Mouse (Mus musculus) limb, embryonic 15.5 days (tissue): ENCODE measurements around the gene Gm10197. TPM values are rescaled to one million over a fixed set of nuclear protein-coding genes. Genes with fewer than 3 reads are reported as not detected.

ENCODE experiments used
- ATAC-seq: fragments of 200-750 bp; cut with Nextera tagmentation; 2 replicates; pipeline ENCODE4 v1.8.0; 2017; ENCODE audit warnings: low read depth, moderate TSS enrichment; ENCODE audit not compliant: insufficient number of reproducible peaks, low FRiP score, low TSS enrichment
- H3K27ac ChIP-seq: fragments of 300-500 bp; sonication (generic); 2 replicates; pipeline ENCODE4 v1.5.1; 2015; ENCODE audit warnings: moderate library complexity, mild to moderate bottlenecking, inconsistent platforms
- H3K27me3 ChIP-seq: fragments of 300-500 bp; sonication (generic); 2 replicates; pipeline ENCODE4 v1.6.1; 2015; ENCODE audit warnings: inconsistent platforms
- H3K36me3 ChIP-seq: fragments of 300-500 bp; sonication (generic); 2 replicates; pipeline ENCODE4 v1.6.1; 2015; ENCODE audit warnings: inconsistent platforms
- H3K4me1 ChIP-seq: fragments of 300-500 bp; sonication (generic); 2 replicates; pipeline ENCODE4 v1.6.1; 2015; ENCODE audit warnings: inconsistent platforms
- H3K4me2 ChIP-seq: fragments of 300-500 bp; sonication (generic); 2 replicates; pipeline ENCODE4 v1.6.1; 2015; ENCODE audit warnings: mild to moderate bottlenecking, inconsistent platforms
- H3K4me3 ChIP-seq: fragments of 300-500 bp; sonication (generic); 2 replicates; pipeline ENCODE4 v1.5.1; 2015; ENCODE audit warnings: mild to moderate bottlenecking, inconsistent platforms
- H3K9ac ChIP-seq: fragments of 300-500 bp; sonication (generic); 2 replicates; pipeline ENCODE4 v1.6.1; 2015; ENCODE audit warnings: inconsistent platforms
- H3K9me3 ChIP-seq: fragments of 300-500 bp; sonication (generic); 2 replicates; pipeline ENCODE4 v1.6.1; 2016; ENCODE audit warnings: inconsistent platforms
- WGBS: fragments of 180-500 bp; shearing (Covaris S2); methylation state at CpG from one replicate; pipeline ENCODE4 v1.1.7; 2015; 5-methylcytosine and 5-hydroxymethylcytosine counted together
- polyA plus RNA-seq: library from polyadenylated mRNA; unstranded; fragments of >200 nt; fragmentation: Nextera tagmentation; extraction: Ambion mirVana; gene quantifications from 2 replicates; pipeline ENCODE4 v1.2.1, GENCODE M21; 2015

Gm10197 gene
- polyA plus RNA-seq = 2.2 TPM in 1 of 2 replicates, not detected in the other

DNA sequence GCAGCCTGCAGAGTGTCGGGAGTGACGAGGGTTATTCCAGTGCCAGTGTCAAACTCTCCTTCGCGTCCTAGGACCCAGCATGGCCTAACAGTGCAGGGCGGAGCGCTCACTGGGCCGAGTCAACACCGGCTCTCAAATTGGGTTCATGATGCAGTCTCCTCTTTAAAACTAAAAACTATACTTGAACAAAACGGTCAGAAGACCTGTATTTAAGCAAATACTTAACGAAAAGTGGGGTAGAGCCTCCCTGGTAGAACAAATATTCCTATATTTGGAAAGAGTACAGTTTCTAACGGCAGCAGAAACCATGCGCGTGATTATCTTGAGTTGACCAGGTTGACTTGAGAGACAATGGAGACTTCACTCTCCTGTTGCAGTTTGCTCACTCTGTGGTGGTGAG, at the start of gene Gm10197:
Gene Gm10197 (minus strand): TSS at position 101 of the 400 bp plus-strand sequence.
- H3K27me3 ChIP-seq = no peaks in the 10 kb centered on the region
- H3K27ac ChIP-seq = no peak within 1 kb of the TSS
- H3K4me2 ChIP-seq = no peak within 1 kb of the TSS
- H3K4me3 ChIP-seq = no peak within 1 kb of the TSS
- no peak within 1 kb of the TSS for H3K9ac ChIP-seq
- WGBS = 78% methylated on average over 13 of the region's 13 CpGs
- ATAC-seq = no peak
- no peaks in the 10 kb centered on the region for H3K9me3 ChIP-seq
- peaks cover 22% of the 10 kb centered on the region for H3K4me1 ChIP-seq
- H3K36me3 ChIP-seq = peaks cover 31% of the 10 kb centered on the region

DNA sequence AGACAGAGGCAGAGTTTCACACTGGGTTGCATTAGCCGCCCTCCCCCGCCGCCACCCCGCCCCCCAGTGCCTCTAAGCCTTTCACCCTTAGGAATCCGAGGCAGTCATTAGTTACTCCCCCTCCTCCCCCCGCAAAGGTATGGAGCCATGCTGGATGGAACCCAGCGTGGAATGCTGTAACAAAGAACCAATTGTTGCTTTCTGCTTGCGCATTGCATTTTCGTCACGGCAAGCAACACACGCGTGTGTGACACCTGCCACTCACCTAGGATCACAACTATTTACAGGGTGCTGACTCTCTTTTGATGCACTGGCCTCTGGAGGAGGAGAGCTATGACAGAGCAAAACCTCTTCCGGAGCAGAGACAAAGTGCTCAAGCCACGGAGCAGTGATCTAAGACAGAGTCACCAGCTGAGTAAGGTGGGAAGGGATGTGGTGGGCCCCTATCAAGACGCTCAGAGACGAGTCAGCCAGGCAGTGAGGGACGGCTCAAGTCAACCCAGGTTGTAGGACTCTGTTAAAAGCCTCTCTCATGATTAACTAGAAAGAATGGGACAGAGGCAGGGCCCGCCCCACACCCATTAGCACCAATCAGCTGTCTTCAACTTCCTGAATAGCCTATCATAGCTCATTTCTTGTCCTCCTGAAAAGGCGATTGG, 49.5 kb upstream of the Gm10197 start:
- peak overlapping the region; percentile 70 for H3K4me2 ChIP-seq
- 3% methylated on average over 19 of the region's 19 CpGs for WGBS
- peak; percentile 91 for ATAC-seq
- no peaks in the 10 kb centered on the region for H3K27me3 ChIP-seq
- H3K27ac ChIP-seq = peak overlapping the region; percentile 73; the same call in 1 of the 2 replicates
- peaks cover 17% of the 10 kb centered on the region for H3K4me1 ChIP-seq
- H3K36me3 ChIP-seq = no peaks in the 10 kb centered on the region
- peak overlapping the region; percentile 7; the same call in 1 of the 2 replicates for H3K9ac ChIP-seq
- peak overlapping the region; percentile 38 for H3K4me3 ChIP-seq
- no peaks in the 10 kb centered on the region for H3K9me3 ChIP-seq

DNA sequence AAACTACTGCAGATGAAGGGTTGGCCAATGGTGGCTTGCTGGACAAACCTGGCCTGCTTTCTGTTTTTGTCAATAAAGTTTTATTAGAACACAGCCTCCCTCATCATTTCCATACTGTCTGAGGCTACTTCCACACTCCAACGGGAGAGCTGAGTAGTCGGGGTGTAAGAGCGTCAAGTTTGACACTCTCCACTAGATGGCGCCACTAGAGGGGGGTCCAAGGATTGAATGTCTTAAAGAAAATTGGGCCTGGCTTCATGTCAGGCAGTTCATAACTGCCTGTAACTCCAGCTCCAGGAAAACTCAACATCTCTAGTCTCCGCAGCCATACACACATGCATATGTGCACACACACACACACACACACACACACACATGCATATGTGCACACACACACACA, 48.3 kb upstream of the Gm10197 start:
- Histone ChIP-seq H3K4me1 (peaks cover 17% of the 10 kb centered on the region), H3K36me3 (no peaks in the 10 kb centered on the region), H3K27me3 (no peaks in the 10 kb centered on the region), H3K4me3 (no peak overlapping the region), H3K27ac (no peak overlapping the region), H3K9ac (no peak overlapping the region), H3K9me3 (no peaks in the 10 kb centered on the region), H3K4me2 (no peak overlapping the region)
- no peak for ATAC-seq
- WGBS = 45% methylated on average over 5 of the region's 5 CpGs

DNA sequence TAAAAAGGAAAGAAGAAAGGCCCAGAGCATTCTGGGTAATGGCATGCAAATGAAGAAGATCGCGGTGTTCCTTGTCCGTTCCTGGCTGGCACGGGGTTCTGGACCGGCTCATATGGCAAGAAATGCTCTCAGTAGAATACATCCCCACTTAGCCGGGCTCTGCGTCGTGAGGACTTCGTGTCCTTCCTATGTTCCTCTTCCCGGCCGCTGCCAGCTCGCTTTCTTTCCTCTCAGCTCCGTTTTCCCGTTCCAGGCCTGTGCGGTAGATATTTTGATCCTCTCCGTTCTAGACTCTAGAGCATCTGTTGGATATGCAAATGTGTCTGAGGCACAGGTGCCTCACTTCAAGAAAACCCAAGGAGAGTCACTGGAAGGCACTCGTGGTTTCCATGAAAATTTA, 43.6 kb upstream of the Gm10197 start:
- H3K4me2 ChIP-seq = no peak overlapping the region
- H3K27ac ChIP-seq = no peak overlapping the region
- no peaks in the 10 kb centered on the region for H3K27me3 ChIP-seq
- 80% methylated on average over 17 of the region's 17 CpGs for WGBS
- peaks cover 10% of the 10 kb centered on the region for H3K4me1 ChIP-seq
- H3K9ac ChIP-seq = no peak overlapping the region
- no peak overlapping the region for H3K4me3 ChIP-seq
- H3K9me3 ChIP-seq = no peaks in the 10 kb centered on the region
- no peaks in the 10 kb centered on the region for H3K36me3 ChIP-seq
- ATAC-seq = no peak

DNA sequence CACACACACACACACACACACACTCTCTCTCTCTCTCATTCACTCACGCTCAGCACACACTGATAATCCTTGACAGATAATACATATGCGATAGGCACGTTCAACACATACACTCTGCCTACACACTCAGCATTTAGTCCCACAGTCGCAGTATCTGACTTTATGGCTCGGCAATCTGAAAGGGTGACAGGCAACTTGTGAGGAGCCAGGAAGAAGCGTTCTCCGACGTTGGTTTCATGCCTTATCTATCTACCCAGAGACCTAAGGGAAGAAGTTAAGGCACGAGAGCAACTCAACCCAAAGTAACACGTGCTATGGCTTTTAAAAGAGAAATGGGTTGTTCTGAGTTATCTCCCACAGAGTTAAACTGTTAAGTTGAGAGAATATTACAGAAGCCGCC, 43.1 kb upstream of the Gm10197 start:
- H3K4me1 ChIP-seq = peaks cover 10% of the 10 kb centered on the region
- 82% methylated on average over 11 of the region's 11 CpGs for WGBS
- ATAC-seq = no peak
- no peak overlapping the region for H3K27ac ChIP-seq
- H3K36me3 ChIP-seq = no peaks in the 10 kb centered on the region
- H3K9me3 ChIP-seq = no peaks in the 10 kb centered on the region
- no peaks in the 10 kb centered on the region for H3K27me3 ChIP-seq
- no peak overlapping the region for H3K9ac ChIP-seq
- no peak overlapping the region for H3K4me2 ChIP-seq
- H3K4me3 ChIP-seq = no peak overlapping the region

DNA sequence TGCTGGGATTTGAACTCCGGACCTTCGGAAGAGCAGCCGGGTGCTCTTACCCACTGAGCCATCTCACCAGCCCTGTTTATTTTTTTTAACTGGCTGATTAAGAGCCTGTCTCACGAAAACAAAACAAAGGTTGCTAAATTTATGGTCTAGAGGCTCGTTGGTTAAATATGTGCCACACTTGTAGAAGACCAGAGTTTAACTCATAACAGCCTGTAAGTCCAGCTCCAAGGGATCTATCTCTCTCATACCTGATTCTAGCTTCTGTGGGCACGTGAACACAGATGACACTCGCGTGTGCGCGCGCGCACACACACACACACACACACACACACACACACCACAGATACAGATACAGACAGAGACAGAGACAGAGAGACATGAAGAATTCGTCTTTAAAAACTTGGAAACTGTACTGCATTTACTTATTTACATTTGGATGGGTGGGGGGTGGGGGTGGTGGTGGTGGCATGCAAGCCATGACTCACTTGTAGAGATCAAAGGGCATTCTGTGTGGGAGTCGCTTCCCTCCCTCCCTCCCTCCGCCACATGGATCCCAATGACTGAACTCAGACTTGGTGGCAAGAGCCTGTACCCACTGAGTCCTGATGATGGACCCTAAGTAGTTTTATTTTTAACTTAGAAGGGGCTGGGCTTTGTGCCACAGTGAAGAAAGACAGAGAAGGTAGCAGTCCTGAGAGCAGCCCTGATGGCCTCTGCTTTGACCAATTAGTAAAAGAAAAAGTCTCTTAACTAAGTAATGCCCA, 42.2 kb upstream of the Gm10197 start:
- H3K27ac ChIP-seq = no peak overlapping the region
- H3K4me2 ChIP-seq = no peak overlapping the region
- 74% methylated on average over 15 of the region's 15 CpGs for WGBS
- ATAC-seq = no peak
- no peaks in the 10 kb centered on the region for H3K27me3 ChIP-seq
- H3K9me3 ChIP-seq = no peaks in the 10 kb centered on the region
- H3K36me3 ChIP-seq = no peaks in the 10 kb centered on the region
- H3K4me3 ChIP-seq = no peak overlapping the region
- no peak overlapping the region for H3K9ac ChIP-seq
- peaks cover 10% of the 10 kb centered on the region for H3K4me1 ChIP-seq

DNA sequence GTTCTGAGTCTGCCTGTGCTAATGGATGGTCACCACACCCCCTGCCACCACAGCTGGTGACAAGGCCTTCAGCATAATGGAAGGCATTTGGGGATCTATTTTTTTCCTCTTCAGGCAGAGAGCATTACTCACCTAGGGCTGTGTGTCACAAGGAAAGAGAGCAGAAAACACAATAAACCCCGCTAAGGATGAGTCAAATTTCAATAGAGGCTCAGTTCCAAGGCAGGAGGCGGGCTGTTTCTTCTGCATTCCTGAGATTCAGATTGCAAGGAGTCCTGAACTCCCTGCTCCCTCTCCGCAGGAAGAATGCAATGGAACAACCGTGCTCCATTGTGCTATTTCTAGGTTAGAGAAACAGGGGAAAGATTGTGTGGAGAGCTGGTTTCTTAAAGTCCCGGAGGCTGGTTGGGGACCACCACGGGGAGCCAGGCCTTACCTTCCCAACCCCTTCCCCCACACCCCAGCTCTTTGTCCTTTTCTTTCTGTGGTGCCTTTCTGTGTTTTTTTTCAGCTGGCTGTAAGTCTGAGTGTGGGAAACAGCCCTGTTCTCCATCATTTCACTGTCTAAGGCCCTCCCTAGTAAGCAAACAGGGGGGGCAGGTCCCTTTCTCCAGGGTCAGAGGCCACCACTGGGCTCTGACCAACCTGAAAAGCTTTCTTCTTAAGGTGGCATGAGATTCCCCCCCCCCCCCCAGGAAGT, 40.7 kb upstream of the Gm10197 start:
- Histone ChIP-seq H3K27ac (peak overlapping the region; percentile 61), H3K9me3 (no peaks in the 10 kb centered on the region), H3K4me3 (no peak overlapping the region), H3K36me3 (no peaks in the 10 kb centered on the region), H3K4me1 (peaks cover 10% of the 10 kb centered on the region), H3K27me3 (no peaks in the 10 kb centered on the region), H3K4me2 (no peak overlapping the region), H3K9ac (no peak overlapping the region)
- 13% methylated on average over 6 of the region's 6 CpGs for WGBS
- ATAC-seq = no peak

DNA sequence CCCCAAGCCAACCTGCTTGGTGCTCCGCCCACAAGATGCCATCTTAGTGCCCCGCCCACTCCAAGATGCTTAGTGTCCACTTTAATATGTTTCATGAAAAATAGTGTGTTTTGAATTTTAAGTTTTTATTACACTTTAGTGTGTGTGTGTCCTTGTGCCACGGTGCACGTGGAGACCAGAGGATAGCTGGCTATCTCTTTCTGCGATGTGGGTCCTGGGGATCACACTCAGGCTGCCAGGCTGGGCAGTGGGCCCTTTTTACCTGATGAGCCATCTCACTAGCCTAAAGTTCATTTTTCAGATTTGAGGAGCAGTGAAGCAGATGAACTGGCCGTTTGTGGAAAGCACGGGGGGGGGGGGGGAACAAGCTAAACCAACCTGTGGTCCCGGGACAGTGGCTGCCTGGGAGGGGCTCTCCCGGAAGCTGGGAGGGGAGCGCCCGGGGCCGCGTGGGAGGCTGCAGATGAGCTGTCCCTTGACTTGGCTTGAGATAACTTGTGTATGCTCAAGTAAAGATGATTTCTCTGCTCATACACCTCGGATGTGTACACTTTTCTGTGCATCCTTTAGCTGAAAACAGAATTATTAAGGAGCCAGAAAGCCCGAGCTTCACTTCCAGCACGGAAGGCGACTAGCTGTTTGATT, 38.2 kb upstream of the Gm10197 start:
- H3K27ac ChIP-seq = no peak overlapping the region
- no peak overlapping the region for H3K4me3 ChIP-seq
- peaks cover 10% of the 10 kb centered on the region for H3K4me1 ChIP-seq
- ATAC-seq = no peak
- no peak overlapping the region for H3K9ac ChIP-seq
- no peak overlapping the region for H3K4me2 ChIP-seq
- 50% methylated on average over 17 of the region's 17 CpGs for WGBS
- H3K36me3 ChIP-seq = no peaks in the 10 kb centered on the region
- no peaks in the 10 kb centered on the region for H3K9me3 ChIP-seq
- H3K27me3 ChIP-seq = no peaks in the 10 kb centered on the region

DNA sequence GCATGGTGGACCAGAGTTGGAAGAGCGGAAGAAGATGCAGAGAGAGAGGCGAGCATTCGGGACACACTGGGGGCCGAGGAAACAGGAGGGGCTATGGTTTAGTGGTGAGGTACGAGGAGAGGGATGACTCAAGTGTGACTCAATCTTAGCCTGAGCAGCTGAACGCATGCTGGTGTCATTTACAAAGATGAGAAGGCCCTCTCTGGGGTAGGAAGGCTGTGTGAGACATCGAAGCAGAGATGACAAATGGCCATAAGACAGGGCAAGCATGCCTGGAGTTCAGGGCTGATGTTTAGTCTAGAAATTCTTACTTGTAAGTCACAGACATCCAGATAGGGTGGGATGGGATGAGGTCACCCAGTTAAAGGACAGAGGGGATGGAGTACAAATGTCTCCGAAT, 36.8 kb upstream of the Gm10197 start:
- Histone ChIP-seq H3K27me3 (no peaks in the 10 kb centered on the region), H3K36me3 (no peaks in the 10 kb centered on the region), H3K4me1 (peaks cover 10% of the 10 kb centered on the region), H3K9me3 (no peaks in the 10 kb centered on the region), H3K27ac (no peak overlapping the region), H3K4me2 (no peak overlapping the region), H3K9ac (no peak overlapping the region), H3K4me3 (no peak overlapping the region)
- no peak for ATAC-seq
- 86% methylated on average over 8 of the region's 8 CpGs for WGBS

DNA sequence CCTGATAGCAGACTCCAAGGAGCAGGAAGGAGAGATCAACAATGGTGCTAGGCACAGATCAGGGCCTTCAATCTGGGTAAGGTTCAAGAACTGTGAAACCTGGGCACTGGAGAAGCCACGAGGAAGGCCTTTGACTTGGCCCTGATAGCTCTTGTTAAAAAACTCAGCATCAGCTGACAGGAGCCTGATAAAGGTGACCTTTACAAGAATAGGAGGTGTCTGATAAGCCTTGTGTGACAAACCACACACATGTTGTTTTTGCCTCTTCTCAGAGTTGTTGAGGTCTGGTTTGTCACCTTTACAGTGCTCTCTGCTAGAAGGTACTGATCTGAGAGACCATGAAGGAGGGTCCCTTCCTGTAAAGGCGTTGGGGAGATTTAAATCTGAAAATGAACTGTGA, 35.8 kb upstream of the Gm10197 start:
- WGBS = 80% methylated on average over 2 of the region's 2 CpGs
- no peaks in the 10 kb centered on the region for H3K27me3 ChIP-seq
- ATAC-seq = no peak

DNA sequence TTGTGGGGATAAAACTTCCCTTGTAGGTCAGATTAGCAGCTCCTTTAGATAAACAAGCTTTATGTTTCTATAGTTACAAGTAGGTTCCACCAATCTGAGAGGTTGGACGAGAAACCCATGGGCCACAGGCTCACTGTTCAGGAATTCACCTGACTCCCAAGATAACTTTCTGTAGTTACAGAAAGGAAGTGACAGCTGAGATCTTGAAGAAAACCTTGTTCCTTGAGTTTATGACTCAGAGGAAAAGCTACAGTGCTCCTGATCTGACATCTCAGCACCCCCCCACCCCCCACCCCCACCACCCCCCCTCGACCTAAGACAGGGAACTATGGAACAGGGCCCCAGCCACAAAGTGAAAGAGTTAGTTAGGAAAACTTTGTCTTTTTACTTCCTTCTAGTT, 34.2 kb upstream of the Gm10197 start:
- Histone ChIP-seq H3K9ac (no peak overlapping the region), H3K9me3 (no peaks in the 10 kb centered on the region), H3K27me3 (no peaks in the 10 kb centered on the region), H3K36me3 (no peaks in the 10 kb centered on the region), H3K4me2 (no peak overlapping the region), H3K27ac (no peak overlapping the region), H3K4me1 (no peaks in the 10 kb centered on the region), H3K4me3 (no peak overlapping the region)
- no peak for ATAC-seq
- WGBS = 61% methylated on average over 2 of the region's 2 CpGs

More for the DNA sequence above, 35.8 kb upstream of the Gm10197 start:
- Histone ChIP-seq H3K9me3 (no peaks in the 10 kb centered on the region), H3K9ac (no peak overlapping the region), H3K4me2 (no peak overlapping the region), H3K36me3 (no peaks in the 10 kb centered on the region), H3K4me3 (no peak overlapping the region), H3K4me1 (peaks cover 7% of the 10 kb centered on the region), H3K27ac (no peak overlapping the region)
